Mouse (Mus musculus) myocyte (in vitro differentiated cells): ENCODE measurements around the gene Catsper2.

Source experiments
- CEBPB ChIP-seq: IDR thresholded peaks from 2 replicates; pipeline ENCODE4 v1.6.1; 2011; ENCODE audit warnings: mild to moderate bottlenecking, moderate library complexity; ENCODE audit not compliant: poor library complexity, insufficient read depth, severe bottlenecking
- E2F4 ChIP-seq: IDR thresholded peaks from one replicate; pipeline ENCODE4 v1.6.1; 2011; ENCODE audit warnings: mild to moderate bottlenecking, control low read depth, moderate library complexity; ENCODE audit not compliant: insufficient read depth
- MAX ChIP-seq: IDR thresholded peaks from one replicate; pipeline ENCODE4 v1.6.1; 2011; ENCODE audit warnings: low read depth, mild to moderate bottlenecking, control low read depth
- MYOD1 ChIP-seq, 3 experiments: IDR thresholded peaks; one replicate each; pipeline ENCODE4 v1.6.1; 2011; ENCODE audit warnings: control low read depth in 2 of 3, low read depth in 2 of 3, mild to moderate bottlenecking in 2 of 3, moderate library complexity in 1 of 3; ENCODE audit not compliant: insufficient read length in 2 of 3, control insufficient read depth in 1 of 3
- MYOG ChIP-seq, 3 experiments: IDR thresholded peaks; one replicate each; pipeline ENCODE4 v1.6.1; 2011; ENCODE audit warnings: control low read depth in 2 of 3, low read depth in 2 of 3, mild to moderate bottlenecking in 2 of 3; ENCODE audit not compliant: insufficient read length in 2 of 3, control insufficient read depth in 1 of 3, insufficient read depth in 1 of 3
- POLR2A ChIP-seq: IDR thresholded peaks from one replicate; pipeline ENCODE4 v1.6.1; 2011; ENCODE audit warnings: low read depth, mild to moderate bottlenecking, control low read depth, moderate library complexity; ENCODE audit not compliant: insufficient read length
- POLR2AphosphoS2 ChIP-seq: IDR thresholded peaks from one replicate; pipeline ENCODE4 v1.6.1; 2011; ENCODE audit warnings: low read depth, control low read depth; ENCODE audit not compliant: insufficient read length
- TCF12 ChIP-seq: IDR thresholded peaks from one replicate; pipeline ENCODE4 v1.6.1; 2011; ENCODE audit warnings: mild to moderate bottlenecking, control low read depth; ENCODE audit not compliant: poor library complexity, insufficient read depth, severe bottlenecking
- TCF3 ChIP-seq: IDR thresholded peaks from one replicate; pipeline ENCODE4 v1.6.1; 2011; ENCODE audit warnings: low read depth, control low read depth; ENCODE audit not compliant: insufficient read length
- USF1 ChIP-seq: IDR thresholded peaks from one replicate; pipeline ENCODE4 v1.6.1; 2011; ENCODE audit warnings: low read depth, mild to moderate bottlenecking, control low read depth, moderate library complexity

DNA sequence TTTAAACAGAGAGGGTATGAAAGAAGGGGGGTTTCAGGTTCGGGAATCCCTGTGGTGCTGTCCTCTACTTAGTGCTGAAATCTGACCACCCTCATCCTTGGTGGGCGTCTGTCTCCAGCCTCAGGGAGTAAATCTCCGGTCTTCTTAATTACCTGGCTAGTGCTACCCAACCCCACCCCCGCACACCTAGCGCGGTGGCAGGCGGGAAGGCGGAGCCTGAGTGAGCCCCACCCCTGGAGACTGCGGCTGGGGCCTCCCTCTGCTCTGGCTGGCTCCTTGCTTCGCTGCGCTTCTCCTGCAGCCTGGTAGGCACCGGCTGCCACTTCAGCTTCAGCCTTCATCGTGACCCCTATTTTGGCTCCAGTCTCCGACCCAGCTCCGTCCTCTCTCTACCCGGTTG is 55.2 kb downstream of the Catsper2 start:
- TF ChIP-seq POLR2A (no peak), USF1 (no peak), POLR2AphosphoS2 (no peak), MYOG (IDR thresholded peaks at IDR 0.05; ENCODE audit: control insufficient read depth in 1 of 3, insufficient read depth in 1 of 3, insufficient read length in 2 of 3, low read depth in 2 of 3) (no peak), MAX (no peak), CEBPB (no peak), TCF12 (no peak), E2F4 (no peak), MYOD1 (IDR thresholded peaks at IDR 0.05; ENCODE audit: control insufficient read depth in 1 of 3, insufficient read length in 2 of 3, low read depth in 2 of 3) (no peak), TCF3 (no peak)
